Mouse (Mus musculus) heart, adult 18-20 months (tissue): ENCODE results near the gene Foxk1. TPM values are rescaled to one million over a fixed set of nuclear protein-coding genes. Genes with fewer than 3 reads are reported as not detected.

ENCODE experiments used
- DNase-seq, 2 experiments: peaks; one replicate each; pipeline ENCODE4 v3.0.0; 2021 to 2022; ENCODE audit warnings: mixed read lengths in 1 of 2
- total RNA-seq, 2 experiments: library from RNA; stranded (reverse); gene quantifications; 2 replicates each; pipeline ENCODE4 v1.2.3; 2021

Foxk1 gene
- total RNA-seq, 2 experiments from 2014 or later = 15.7 to 15.9 TPM

- peak in 1 of 2 experiments; percentile 34 for DNase-seq
These were observed 14.3 kb upstream of the Foxk1 start for GRCm38 (mm10) chr5:142386784-142387680.

- no peak for DNase-seq
These were observed 13.6 kb upstream of the Foxk1 start for GRCm38 (mm10) chr5:142387716-142388115.

- DNase-seq = no peak
These were observed 9.6 kb upstream of the Foxk1 start for GRCm38 (mm10) chr5:142391691-142392090.

- DNase-seq = no peak
These were observed 6.6 kb upstream of the Foxk1 start for GRCm38 (mm10) chr5:142394602-142395252.

- DNase-seq = no peak
These were observed 5.4 kb upstream of the Foxk1 start for GRCm38 (mm10) chr5:142395909-142396308.

GRCm38 (mm10) chr5:142400181-142400883 is 965 bp upstream of the Foxk1 start:
- DNase-seq = peak; percentile 47 to 58

GRCm38 (mm10) chr5:142401641-142402625 is 636 bp downstream of the Foxk1 start:
- DNase-seq = no peak

- DNase-seq = no peak
These were observed 2.4 kb downstream of the Foxk1 start for GRCm38 (mm10) chr5:142403694-142404093.

- peak in 1 of 2 experiments; percentile 7 for DNase-seq
These were observed 3.0 kb downstream of the Foxk1 start for GRCm38 (mm10) chr5:142404307-142404706.

GRCm38 (mm10) chr5:142405426-142405825 is 4.1 kb downstream of the Foxk1 start:
- peak in 1 of 2 experiments; percentile 10 for DNase-seq

GRCm38 (mm10) chr5:142406401-142406800 is 5.1 kb downstream of the Foxk1 start:
- peak in 1 of 2 experiments; percentile 2 for DNase-seq

- DNase-seq = peak in 1 of 2 experiments; percentile 8
These were observed 5.6 kb downstream of the Foxk1 start for GRCm38 (mm10) chr5:142406937-142407336.

GRCm38 (mm10) chr5:142407381-142407780 is 6.1 kb downstream of the Foxk1 start:
- DNase-seq = peak in 1 of 2 experiments; percentile 3

GRCm38 (mm10) chr5:142409169-142409568 is 7.9 kb downstream of the Foxk1 start:
- no peak for DNase-seq

GRCm38 (mm10) chr5:142410348-142410747 is 9.1 kb downstream of the Foxk1 start:
- DNase-seq = no peak

- DNase-seq = peak; percentile 47 to 56
These were observed 11.5 kb downstream of the Foxk1 start for GRCm38 (mm10) chr5:142412678-142413385.

- DNase-seq = no peak
These were observed 12.6 kb downstream of the Foxk1 start for GRCm38 (mm10) chr5:142413723-142414445.

GRCm38 (mm10) chr5:142415401-142415800 is 14.1 kb downstream of the Foxk1 start:
- DNase-seq = no peak

- peak; percentile 45 to 48 for DNase-seq
These were observed 14.9 kb downstream of the Foxk1 start for GRCm38 (mm10) chr5:142416070-142416775.
